Mouse (Mus musculus) midbrain, embryonic 10.5 days (tissue): Measurements from ENCODE around the gene Stx7. TPM values are rescaled to one million over a fixed set of nuclear protein-coding genes. Genes with fewer than 3 reads are reported as not detected.
"Not testable (repeated sequence)": the region's sequence is repeated elsewhere in the genome, so short reads cannot be mapped to it uniquely, and the experiment has no call there.

ENCODE experiments used
- DNase-seq: peaks from one replicate; pipeline ENCODE4 v3.0.0-alpha.2; 2017; ENCODE audit warnings: low spot score
- H3K27ac ChIP-seq: fragments of 300-500 bp; sonication (generic); replicated peaks from 2 replicates; pipeline ENCODE4 v1.5.1; 2016; ENCODE audit warnings: mild to moderate bottlenecking
- H3K27me3 ChIP-seq: fragments of 300-500 bp; sonication (generic); 2 replicates; pipeline ENCODE4 v1.6.1; 2016; ENCODE audit warnings: low read depth, mild to moderate bottlenecking; ENCODE audit not compliant: poor library complexity, severe bottlenecking
- H3K36me3 ChIP-seq: fragments of 300-500 bp; sonication (generic); 2 replicates; pipeline ENCODE4 v1.6.1; 2016; ENCODE audit warnings: mild to moderate bottlenecking, moderate library complexity
- H3K4me1 ChIP-seq: fragments of 300-500 bp; sonication (generic); 2 replicates; pipeline ENCODE4 v1.6.1; 2016
- H3K4me3 ChIP-seq: fragments of 300-500 bp; sonication (generic); 2 replicates; pipeline ENCODE4 v1.5.1; 2016; ENCODE audit warnings: mild to moderate bottlenecking, moderate library complexity
- H3K9me3 ChIP-seq: fragments of 300-500 bp; sonication (generic); replicated peaks from 2 replicates; pipeline ENCODE4 v1.6.1; 2016; ENCODE audit warnings: mild to moderate bottlenecking
- WGBS: fragments of 180-500 bp; shearing (Covaris S2); methylation state at CpG from one replicate; pipeline ENCODE4 v1.1.7; 2016; 5-methylcytosine and 5-hydroxymethylcytosine counted together
- polyA plus RNA-seq: library from polyadenylated mRNA; unstranded; fragments of >200 nt; fragmentation: Nextera tagmentation; extraction: Ambion mirVana; gene quantifications from 2 replicates; pipeline ENCODE4 v1.2.1, GENCODE M21; 2016

Stx7 gene
- 52.7 and 72.1 TPM in 2 replicates for polyA plus RNA-seq

DNA sequence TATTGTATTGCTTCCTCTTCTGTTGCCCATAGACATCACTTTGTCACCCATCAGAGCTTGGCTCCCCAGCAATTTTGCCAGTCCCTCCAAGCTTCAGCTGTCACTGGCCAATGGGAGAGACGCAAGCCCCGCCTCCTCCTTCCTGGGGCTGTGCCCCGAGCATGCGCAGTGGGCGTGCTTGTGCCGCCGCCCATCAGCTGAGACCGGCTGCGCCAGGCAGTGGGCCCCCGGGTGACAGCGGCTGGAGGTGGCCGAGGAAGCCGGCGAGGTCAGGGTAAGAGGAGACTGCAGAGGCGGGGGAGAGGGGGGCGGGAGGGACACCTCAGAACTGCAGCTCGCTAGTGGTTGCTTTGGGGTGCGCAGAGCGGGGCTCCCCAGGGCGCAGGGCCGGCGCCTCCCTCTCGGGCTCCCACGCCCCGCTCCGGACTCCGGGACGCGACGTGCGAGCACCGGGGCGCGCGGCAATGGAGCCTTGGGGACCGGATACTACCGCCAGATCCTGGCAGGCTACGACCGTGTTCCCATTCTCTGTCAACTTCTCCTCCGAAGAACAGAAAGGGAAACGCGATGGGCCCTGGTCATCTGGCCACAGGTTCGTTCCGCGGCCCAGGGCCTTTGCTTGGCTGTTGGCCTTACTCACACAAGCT lies at the start of gene Stx7:
TSS of gene Stx7 (plus strand) at position 168 of the 647 bp plus-strand sequence.
- H3K4me3 ChIP-seq: peak within 1 kb of the TSS; percentile 84
- H3K27me3 ChIP-seq: no peaks in the 10 kb centered on the region
- no peaks in the 10 kb centered on the region for H3K9me3 ChIP-seq
- no peaks in the 10 kb centered on the region for H3K36me3 ChIP-seq
- peak; percentile 91 for DNase-seq
- 0% methylated on average over 38 of the region's 45 CpGs for WGBS
- peaks cover 14% of the 10 kb centered on the region for H3K4me1 ChIP-seq
- H3K27ac ChIP-seq: peak within 1 kb of the TSS; percentile 88

DNA sequence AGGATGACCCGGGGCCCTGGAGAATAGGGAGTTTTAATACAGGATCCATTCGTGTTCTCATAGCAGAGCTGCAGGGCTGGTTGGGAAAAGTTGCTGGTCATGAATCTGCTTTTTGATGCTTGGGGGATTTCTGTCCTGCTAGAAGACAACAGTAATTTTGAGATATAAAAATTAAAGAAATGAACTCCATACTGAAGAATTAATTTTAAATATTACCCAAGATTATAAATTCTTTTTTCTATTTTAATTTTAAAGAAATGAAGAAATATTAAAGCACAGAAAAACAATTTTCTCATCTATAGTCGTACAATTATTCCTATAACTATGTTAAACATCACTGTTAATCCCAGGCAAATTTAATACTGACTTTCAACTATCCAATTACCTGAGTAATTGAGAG lies 47.3 kb upstream of the Stx7 start, which contains the start of gene Taar8c:
TSS of gene Taar8c (minus strand) at position 101 of the 400 bp plus-strand sequence.
- H3K9me3 ChIP-seq, H3K36me3 ChIP-seq, H3K4me1 ChIP-seq, H3K27ac ChIP-seq, H3K27me3 ChIP-seq, DNase-seq, H3K4me3 ChIP-seq: not testable (repeated sequence)
- 85% methylated on average over 1 of the region's 3 CpGs for WGBS

- not testable (repeated sequence) for H3K27ac ChIP-seq, H3K4me1 ChIP-seq, H3K4me3 ChIP-seq, H3K27me3 ChIP-seq, DNase-seq, H3K36me3 ChIP-seq, H3K9me3 ChIP-seq
- WGBS: 36% methylated on average over 1 of the region's 1 CpGs
Observed at GRCm38 (mm10) chr10:24103299-24103698, 45.8 kb upstream of the Stx7 start.

- H3K4me3 ChIP-seq: no peak overlapping the region
- no peak overlapping the region for H3K27ac ChIP-seq
- peaks cover 10% of the 10 kb centered on the region for H3K4me1 ChIP-seq
- no peaks in the 10 kb centered on the region for H3K36me3 ChIP-seq
- no peak for DNase-seq
- 65% methylated on average over 5 of the region's 5 CpGs for WGBS
- H3K9me3 ChIP-seq: no peaks in the 10 kb centered on the region
- 0 out of 2 replicates have a peak, but pooled peaks cover 3% of the 10 kb centered on the region for H3K27me3 ChIP-seq
Observed at GRCm38 (mm10) chr10:24107747-24108146, 41.4 kb upstream of the Stx7 start.

DNA sequence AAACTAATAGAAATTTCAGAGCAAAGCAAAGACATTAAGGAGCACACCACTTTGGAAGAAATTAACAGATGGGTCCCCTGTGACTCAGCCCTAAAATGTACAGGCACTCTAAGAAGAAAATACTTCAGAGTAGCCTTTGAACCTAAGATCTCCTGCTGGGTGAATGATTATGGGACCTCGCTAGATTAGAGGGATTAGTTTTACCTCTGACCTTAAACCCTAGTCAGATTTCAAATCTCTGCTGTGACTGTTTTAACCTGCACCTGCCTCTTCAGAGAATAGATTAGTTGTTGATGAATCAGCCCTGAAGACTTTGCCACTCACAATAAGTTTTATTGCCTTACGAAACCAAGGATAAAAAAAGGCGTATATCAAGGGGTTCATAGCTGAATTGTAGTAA lies 40.9 kb upstream of the Stx7 start:
- Histone ChIP-seq H3K27me3 (0 out of 2 replicates have a peak, but pooled peaks cover 3% of the 10 kb centered on the region), H3K4me1 (peaks cover 10% of the 10 kb centered on the region), H3K9me3 (no peaks in the 10 kb centered on the region), H3K36me3 (no peaks in the 10 kb centered on the region), H3K27ac (no peak overlapping the region), H3K4me3 (no peak overlapping the region)
- WGBS: 50% methylated on average over 3 of the region's 3 CpGs
- DNase-seq: no peak

DNA sequence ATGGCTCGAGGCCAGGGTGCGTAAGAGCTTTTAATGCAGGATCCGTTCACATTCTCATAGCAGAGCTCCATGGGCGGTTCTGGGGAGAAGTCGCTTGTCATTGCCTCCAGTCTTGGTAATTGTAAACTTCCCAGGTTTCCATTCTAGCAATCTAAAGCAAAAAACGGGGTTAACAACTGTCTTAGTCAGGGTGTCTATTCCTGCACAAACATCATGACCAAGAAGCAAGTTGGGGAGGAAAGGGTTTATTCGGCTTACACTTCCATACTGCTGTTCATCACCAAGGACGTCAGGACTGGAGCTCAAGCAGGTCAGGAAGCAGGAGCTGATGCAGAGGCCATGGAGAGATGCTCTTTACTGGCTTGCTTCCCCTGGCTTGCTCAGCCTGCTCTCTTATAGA lies 39.7 kb upstream of the Stx7 start, which contains the start of gene Taar9:
TSS of gene Taar9 (minus strand) at position 101 of the 400 bp plus-strand sequence.
- not testable (repeated sequence) for H3K27me3 ChIP-seq, H3K36me3 ChIP-seq, H3K4me3 ChIP-seq, H3K27ac ChIP-seq, H3K9me3 ChIP-seq, DNase-seq
- WGBS: 84% methylated on average over 8 of the region's 8 CpGs
- H3K4me1 ChIP-seq: peaks cover 10% of the 10 kb centered on the region

DNA sequence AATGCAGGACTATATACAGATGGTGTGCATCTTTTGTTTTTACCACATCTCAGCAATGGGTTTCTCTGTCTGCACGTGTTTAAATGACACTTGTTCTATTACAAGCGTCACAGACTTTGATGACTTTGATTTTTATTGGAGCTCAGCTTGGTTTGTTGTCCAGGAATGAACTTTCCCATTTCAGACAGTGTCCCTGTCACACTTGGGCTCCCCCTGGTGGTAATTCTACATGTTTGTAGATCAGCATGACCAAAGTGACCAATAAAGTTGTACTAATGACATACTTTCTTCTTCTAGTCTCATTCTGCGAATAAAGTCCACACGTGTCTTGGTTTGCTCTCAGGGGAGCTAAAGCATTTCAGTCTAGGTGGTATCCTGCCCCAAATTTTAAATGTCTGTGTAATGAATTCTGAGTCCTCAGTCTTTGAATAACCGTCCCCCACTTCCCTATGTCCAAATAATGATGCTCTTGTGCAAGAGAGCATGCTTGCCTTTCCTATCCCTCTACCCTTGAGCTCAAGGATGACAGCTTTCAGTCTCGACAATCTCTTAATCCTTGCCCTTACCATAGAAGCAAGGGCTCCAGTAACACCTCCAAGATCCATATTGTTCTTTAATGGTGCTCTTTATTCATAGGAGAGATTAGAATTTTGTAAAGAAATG lies 37.9 kb upstream of the Stx7 start:
- WGBS: 57% methylated on average over 6 of the region's 6 CpGs
- H3K27ac ChIP-seq: no peak overlapping the region
- H3K4me3 ChIP-seq: no peak overlapping the region
- H3K36me3 ChIP-seq: no peaks in the 10 kb centered on the region
- peaks cover 10% of the 10 kb centered on the region for H3K4me1 ChIP-seq
- 0 out of 2 replicates have a peak, but pooled peaks cover 3% of the 10 kb centered on the region for H3K27me3 ChIP-seq
- peak; percentile 41 for DNase-seq
- H3K9me3 ChIP-seq: peaks cover 6% of the 10 kb centered on the region; the same call in 1 of the 2 replicates

- H3K27ac ChIP-seq: no peak overlapping the region
- H3K36me3 ChIP-seq: no peaks in the 10 kb centered on the region
- no peak for DNase-seq
- WGBS: 30% methylated on average over 9 of the region's 9 CpGs
- H3K27me3 ChIP-seq: no peaks in the 10 kb centered on the region
- H3K4me3 ChIP-seq: peak overlapping the region; percentile 28; the same call in 1 of the 2 replicates
- H3K4me1 ChIP-seq: peaks cover 11% of the 10 kb centered on the region
- H3K9me3 ChIP-seq: no peaks in the 10 kb centered on the region
Observed at GRCm38 (mm10) chr10:24131451-24132262, 17.4 kb upstream of the Stx7 start.

DNA sequence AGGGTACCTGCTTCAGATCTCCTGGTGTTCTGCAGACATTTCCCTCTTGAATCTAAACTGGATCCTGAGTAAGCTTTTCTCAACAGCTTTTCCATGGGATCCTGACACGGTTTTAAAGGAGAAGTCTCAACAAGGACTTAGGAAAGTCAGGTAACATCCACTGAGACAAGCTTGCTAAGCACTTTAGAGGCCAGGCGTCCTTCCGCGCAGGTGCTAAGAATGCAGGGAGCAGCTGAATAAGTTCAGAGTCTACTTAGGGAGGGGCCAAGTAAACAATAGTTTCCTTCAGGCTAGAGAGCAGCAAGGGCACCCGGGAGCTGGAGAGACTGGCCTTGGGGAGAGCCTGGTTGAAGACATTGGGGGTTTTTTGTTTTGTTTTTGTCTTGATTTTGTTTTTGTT lies 16.8 kb upstream of the Stx7 start:
- Histone ChIP-seq H3K4me3 (no peak overlapping the region), H3K9me3 (no peaks in the 10 kb centered on the region), H3K27me3 (no peaks in the 10 kb centered on the region), H3K36me3 (no peaks in the 10 kb centered on the region), H3K27ac (no peak overlapping the region), H3K4me1 (peaks cover 11% of the 10 kb centered on the region)
- no peak for DNase-seq
- WGBS: 18% methylated on average over 5 of the region's 5 CpGs

DNA sequence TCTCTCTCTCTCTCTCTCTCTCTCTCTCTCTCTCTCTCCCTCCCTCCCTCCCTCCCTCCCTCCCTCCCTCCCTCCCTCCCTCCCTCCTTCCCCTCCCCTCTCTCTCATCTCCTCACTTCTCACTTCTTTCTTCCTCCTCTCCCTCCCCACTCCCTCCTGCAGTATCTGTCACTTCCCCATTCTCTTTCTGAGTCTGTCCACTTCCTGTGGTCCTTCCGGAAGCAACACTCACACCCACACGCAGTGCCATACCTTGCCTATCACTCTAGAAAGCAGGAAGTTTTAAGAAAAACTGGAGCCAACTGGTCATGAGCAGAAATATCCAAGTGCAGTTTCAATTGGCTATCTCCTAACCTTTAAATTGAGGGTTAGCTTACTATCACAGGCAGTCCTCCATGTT lies 16.0 kb upstream of the Stx7 start:
- Histone ChIP-seq H3K9me3 (no peaks in the 10 kb centered on the region), H3K4me1 (peaks cover 11% of the 10 kb centered on the region), H3K27ac (no peak overlapping the region), H3K4me3 (no peak overlapping the region), H3K27me3 (no peaks in the 10 kb centered on the region), H3K36me3 (no peaks in the 10 kb centered on the region)
- WGBS: 51% methylated on average over 2 of the region's 2 CpGs
- no peak for DNase-seq

GRCm38 (mm10) chr10:24134071-24134645 lies 14.9 kb upstream of the Stx7 start:
- DNase-seq: no peak
- Histone ChIP-seq H3K27me3 (no peaks in the 10 kb centered on the region), H3K4me3 (no peak overlapping the region), H3K9me3 (no peaks in the 10 kb centered on the region), H3K4me1 (peaks cover 11% of the 10 kb centered on the region), H3K27ac (no peak overlapping the region), H3K36me3 (no peaks in the 10 kb centered on the region)
- 62% methylated on average over 7 of the region's 7 CpGs for WGBS

GRCm38 (mm10) chr10:24138623-24139261 lies 10.4 kb upstream of the Stx7 start:
- no peak for DNase-seq
- Histone ChIP-seq H3K4me1 (no peaks in the 10 kb centered on the region), H3K27me3 (no peaks in the 10 kb centered on the region), H3K27ac (no peak overlapping the region), H3K36me3 (no peaks in the 10 kb centered on the region), H3K9me3 (no peaks in the 10 kb centered on the region), H3K4me3 (no peak overlapping the region)
- WGBS: 82% methylated on average over 2 of the region's 2 CpGs
